Mouse (Mus musculus) megakaryocyte progenitor cell, adult 5-6 weeks (primary cell): ENCODE measurements at regions not wholly inside any gene's neighbourhood (a gene's known extent, or its start where the extent isn't known, plus 50 kb on each side); places are given as distances from the start of the nearest gene placed in this dataset.

Experiments
- ATAC-seq: replicated peaks from 2 replicates; pipeline ENCODE4 v1.8.0; 2016; ENCODE audit warnings: mild to moderate bottlenecking, moderate TSS enrichment, inconsistent platforms; ENCODE audit not compliant: poor library complexity

DNA sequence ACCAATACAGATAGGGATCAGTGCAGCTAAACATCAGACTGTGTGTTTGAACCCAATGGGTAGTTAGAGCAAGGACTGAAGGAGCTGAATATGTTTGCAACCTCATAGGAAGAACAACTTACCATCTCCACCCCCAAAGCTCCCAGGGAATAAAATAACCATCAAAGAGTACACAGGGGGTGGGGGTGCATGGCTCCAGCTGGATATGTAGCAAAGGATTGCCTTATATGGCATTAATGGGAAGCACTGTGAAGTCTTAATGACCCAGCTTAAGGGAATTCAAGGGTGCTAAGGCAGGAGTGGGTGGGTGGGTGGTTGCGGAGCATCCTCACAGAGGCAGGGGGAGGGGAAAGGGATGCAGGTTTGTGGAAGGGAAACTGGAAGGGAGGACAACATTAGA, 404.0 kb upstream of the Gm12887 start:
- no peak for ATAC-seq

GRCm38 (mm10) chr4:122022854-122023253, 401.0 kb upstream of the Gm12887 start:
- ATAC-seq: no peak

DNA sequence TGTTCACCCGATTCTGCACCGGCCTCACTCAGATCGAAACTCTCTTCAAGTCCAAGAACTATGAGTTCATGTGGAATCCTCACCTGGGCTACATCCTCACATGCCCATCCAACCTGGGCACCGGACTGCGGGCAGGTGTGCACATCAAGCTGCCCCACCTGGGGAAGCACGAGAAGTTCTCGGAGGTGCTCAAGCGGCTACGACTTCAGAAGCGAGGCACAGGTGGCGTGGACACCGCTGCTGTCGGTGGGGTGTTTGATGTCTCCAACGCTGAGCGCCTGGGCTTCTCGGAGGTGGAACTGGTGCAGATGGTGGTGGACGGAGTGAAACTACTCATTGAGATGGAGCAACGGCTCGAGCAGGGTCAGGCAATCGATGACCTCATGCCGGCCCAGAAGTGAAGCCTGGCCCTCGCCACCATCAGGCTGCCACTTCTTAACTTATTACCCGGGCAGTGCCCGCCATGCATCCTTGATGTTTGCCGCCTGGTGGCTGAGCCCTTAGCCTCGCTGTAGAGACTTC, 387.1 kb upstream of the Gm12887 start:
- ATAC-seq: 0 out of 2 replicates have a peak, but pooled peaks have one; percentile 23

DNA sequence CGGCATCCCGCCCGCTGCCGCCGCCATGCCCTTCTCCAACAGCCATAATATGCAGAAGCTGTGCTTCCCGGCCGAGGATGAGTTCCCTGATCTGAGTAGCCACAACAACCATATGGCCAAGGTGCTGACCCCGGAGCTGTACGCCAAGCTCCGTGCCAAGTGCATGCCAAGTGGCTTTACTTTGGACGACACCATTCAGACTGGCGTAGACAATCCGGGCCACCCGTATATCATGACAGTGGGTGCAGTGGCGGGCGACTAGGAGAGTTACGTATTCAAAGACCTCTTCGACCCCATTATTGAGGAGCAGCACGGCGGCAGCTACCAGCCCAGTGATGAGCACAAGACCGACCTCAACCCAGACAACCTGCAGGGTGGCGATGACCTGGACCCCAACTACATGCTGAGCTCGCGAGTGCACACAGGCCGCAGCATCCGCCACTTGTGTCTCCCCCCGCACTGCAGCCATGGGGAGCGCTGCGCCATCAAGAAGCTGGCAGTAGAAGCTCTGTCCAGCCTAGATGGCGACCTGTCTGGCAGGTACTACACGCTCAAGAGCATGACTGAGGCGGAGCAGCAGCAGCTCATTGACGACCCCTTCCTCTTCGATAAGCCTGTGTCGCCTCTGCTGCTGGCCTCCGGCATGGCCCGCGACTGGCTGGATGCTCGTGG, 386.4 kb upstream of the Gm12887 start:
- ATAC-seq: no peak

DNA sequence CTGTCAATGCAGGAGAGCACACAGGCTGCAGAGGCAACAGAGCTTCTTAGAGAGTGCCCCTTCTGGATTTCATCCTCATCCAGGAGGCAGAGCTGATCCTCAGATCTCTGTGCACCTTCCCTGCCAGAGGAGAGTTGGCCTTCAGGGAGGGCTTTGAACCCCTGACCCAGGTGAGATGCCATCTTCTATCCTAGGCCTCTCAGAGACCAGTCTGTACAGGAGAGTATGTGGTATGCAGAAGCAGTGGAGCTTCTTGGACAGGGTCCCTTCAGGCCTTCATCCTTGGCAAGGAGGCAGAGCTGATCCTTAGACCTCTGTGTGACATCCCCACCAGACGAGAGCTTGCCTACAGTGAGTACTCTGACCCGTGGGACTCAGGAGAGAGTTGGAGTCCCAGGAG, 364.8 kb upstream of the Gm12887 start:
- ATAC-seq: no peak

- ATAC-seq: no peak
Observed at GRCm38 (mm10) chr4:121985371-121985770, 363.5 kb upstream of the Gm12887 start.

GRCm38 (mm10) chr4:121975831-121976230, 353.9 kb upstream of the Gm12887 start:
- ATAC-seq: no peak
